Comparison of ENCODE assay signal across 18 mouse cellular contexts in genomic region chr6:126106798-126107173, GRCm38 (mm10). TPM values are rescaled to one million over a fixed set of nuclear protein-coding genes. Genes with fewer than 3 reads are reported as not detected.
DNase-seq lines count a peak whose midpoint lies in the region; ATAC-seq lines count a peak whose summit lies in the region.
"Had no signal": no experiment of that assay in that cellular context is flagged by ENCODE, and none has a peak within 500 bp of the region (broad histone marks: within the 10 kb centered on the region; RNA-seq: fewer than 3 reads in every experiment).

No protein-coding gene starts in this region.

- DNase-seq in heart, embryonic 10.5 days (ENCODE audit: low spot score), result no peak
- DNase-seq in midbrain, embryonic 11.5 days (ENCODE audit: low spot score, missing footprints), result peak; percentile 10
- DNase-seq in midbrain, embryonic 10.5 days (ENCODE audit: low spot score), result no peak
- DNase-seq in right cerebral cortex, postnatal 10 days (ENCODE audit: low spot score in 2 of 2), result no peak
- DNase-seq in right cerebral cortex, adult 2 months (ENCODE audit: low spot score in 2 of 2), result no peak
- DNase-seq: liver; liver, postnatal 0 days; thymus, adult 18-20 months; thymus, postnatal 36 days had no signal

- no peak overlapping the region for H3K27ac ChIP-seq in forebrain, embryonic 15.5 days (replicated peaks)
- no peak overlapping the region for H3K27ac ChIP-seq in forebrain, embryonic 12.5 days
- H3K27ac ChIP-seq in heart, embryonic 10.5 days, result 0 out of 2 replicates have a peak overlapping the region, but pooled peaks have one; percentile 63
- no peak overlapping the region for H3K27ac ChIP-seq in heart, embryonic 12.5 days (ENCODE audit: poor library complexity, severe bottlenecking)
- no peak overlapping the region for H3K27ac ChIP-seq in midbrain, embryonic 11.5 days (ENCODE audit: low read depth, low read length)
- no peak overlapping the region for H3K27ac ChIP-seq in midbrain, embryonic 10.5 days (replicated peaks)
- H3K27ac ChIP-seq: hindbrain, embryonic 13.5 days; midbrain, embryonic 12.5 days; neural tube, embryonic 15.5 days had no signal

- H3K27me3 ChIP-seq in forebrain, embryonic 15.5 days, result no peaks in the 10 kb centered on the region
- no peaks in the 10 kb centered on the region for H3K27me3 ChIP-seq in forebrain, embryonic 12.5 days
- no peaks in the 10 kb centered on the region for H3K27me3 ChIP-seq in heart, embryonic 10.5 days (ENCODE audit: insufficient read depth, poor library complexity, severe bottlenecking)
- H3K27me3 ChIP-seq in heart, embryonic 12.5 days (replicated peaks), result no peaks in the 10 kb centered on the region
- H3K27me3 ChIP-seq in midbrain, embryonic 11.5 days (ENCODE audit: control insufficient read depth, insufficient read depth, low read length), result no peaks in the 10 kb centered on the region
- H3K27me3 ChIP-seq in midbrain, embryonic 10.5 days (ENCODE audit: low read depth, poor library complexity, severe bottlenecking), result no peaks in the 10 kb centered on the region
- H3K27me3 ChIP-seq: hindbrain, embryonic 13.5 days; midbrain, embryonic 12.5 days; neural tube, embryonic 15.5 days had no signal

- no peaks in the 10 kb centered on the region; the same call in 1 of the 2 replicates for H3K4me1 ChIP-seq in forebrain, embryonic 15.5 days
- H3K4me1 ChIP-seq in forebrain, embryonic 12.5 days, result no peaks in the 10 kb centered on the region
- peaks cover 34% of the 10 kb centered on the region for H3K4me1 ChIP-seq in heart, embryonic 10.5 days
- peaks cover 24% of the 10 kb centered on the region for H3K4me1 ChIP-seq in heart, embryonic 12.5 days (replicated peaks)
- no peaks in the 10 kb centered on the region for H3K4me1 ChIP-seq in midbrain, embryonic 11.5 days (ENCODE audit: control insufficient read depth, insufficient read depth, low read length)
- 0 out of 2 replicates have a peak, but pooled peaks cover 3% of the 10 kb centered on the region for H3K4me1 ChIP-seq in midbrain, embryonic 10.5 days
- H3K4me1 ChIP-seq: hindbrain, embryonic 13.5 days; midbrain, embryonic 12.5 days; neural tube, embryonic 15.5 days had no signal

- no peaks in the 10 kb centered on the region for H3K36me3 ChIP-seq in forebrain, embryonic 15.5 days
- no peaks in the 10 kb centered on the region for H3K36me3 ChIP-seq in forebrain, embryonic 12.5 days (replicated peaks)
- H3K36me3 ChIP-seq in heart, embryonic 10.5 days, result peaks cover 3% of the 10 kb centered on the region; the same call in 1 of the 2 replicates
- no peaks in the 10 kb centered on the region for H3K36me3 ChIP-seq in heart, embryonic 12.5 days
- no peaks in the 10 kb centered on the region for H3K36me3 ChIP-seq in midbrain, embryonic 11.5 days (ENCODE audit: control insufficient read depth, insufficient read depth, low read length)
- 0 out of 2 replicates have a peak, but pooled peaks cover 2% of the 10 kb centered on the region for H3K36me3 ChIP-seq in midbrain, embryonic 10.5 days
- H3K36me3 ChIP-seq: hindbrain, embryonic 13.5 days; midbrain, embryonic 12.5 days; neural tube, embryonic 15.5 days had no signal

- WGBS in forebrain, embryonic 15.5 days, result 60% methylated on average over 2 of the region's 2 CpGs
- 72% methylated on average over 2 of the region's 2 CpGs for WGBS in forebrain, embryonic 12.5 days
- 69% methylated on average over 2 of the region's 2 CpGs for WGBS in heart, embryonic 10.5 days
- WGBS in heart, embryonic 12.5 days, result 72% methylated on average over 2 of the region's 2 CpGs
- WGBS in midbrain, embryonic 11.5 days, result 79% methylated on average over 2 of the region's 2 CpGs
- whole genome bisulfite sequencing in midbrain, embryonic 10.5 days, result 75% methylated on average over 2 of the region's 2 CpGs

- peak; percentile 48; the same call in 1 of the 2 replicates for ATAC-seq in forebrain, embryonic 15.5 days (replicated peaks)
- no peak for ATAC-seq in forebrain, embryonic 12.5 days (ENCODE audit: low FRiP score)
- no peak for ATAC-seq in heart, embryonic 12.5 days (ENCODE audit: insufficient number of reproducible peaks, low FRiP score)
- ATAC-seq in midbrain, embryonic 11.5 days (ENCODE audit: low FRiP score), result no peak
- ATAC-seq: CD4-positive, CD25-positive, alpha-beta regulatory T cell, adult 4 months; inflammation-experienced regulatory T-cells, adult 6 months; liver, postnatal 0 days; lung, postnatal 0 days had no signal

- no peak overlapping the region for H3K9ac ChIP-seq in forebrain, embryonic 15.5 days (replicated peaks)
- H3K9ac ChIP-seq in forebrain, embryonic 12.5 days, result no peak overlapping the region
- H3K9ac ChIP-seq in heart, embryonic 12.5 days, result no peak overlapping the region
- no peak overlapping the region for H3K9ac ChIP-seq in midbrain, embryonic 11.5 days (ENCODE audit: low read length)
- H3K9ac ChIP-seq: hindbrain, embryonic 13.5 days; liver, postnatal 0 days; midbrain, embryonic 12.5 days; neural tube, embryonic 15.5 days had no signal

- no peak overlapping the region for H3K4me3 ChIP-seq in forebrain, embryonic 15.5 days
- no peak overlapping the region for H3K4me3 ChIP-seq in forebrain, embryonic 12.5 days (replicated peaks)
- no peak overlapping the region for H3K4me3 ChIP-seq in heart, embryonic 10.5 days
- no peak overlapping the region for H3K4me3 ChIP-seq in heart, embryonic 12.5 days
- H3K4me3 ChIP-seq in midbrain, embryonic 11.5 days (ENCODE audit: low read depth, low read length), result no peak overlapping the region
- H3K4me3 ChIP-seq in midbrain, embryonic 10.5 days, result no peak overlapping the region
- H3K4me3 ChIP-seq: hindbrain, embryonic 13.5 days; midbrain, embryonic 12.5 days; neural tube, embryonic 15.5 days had no signal

- H3K9me3 ChIP-seq in forebrain, embryonic 15.5 days, result no peaks in the 10 kb centered on the region
- no peaks in the 10 kb centered on the region for H3K9me3 ChIP-seq in forebrain, embryonic 12.5 days
- H3K9me3 ChIP-seq in heart, embryonic 10.5 days, result no peaks in the 10 kb centered on the region
- H3K9me3 ChIP-seq in heart, embryonic 12.5 days (replicated peaks), result no peaks in the 10 kb centered on the region
- H3K9me3 ChIP-seq in midbrain, embryonic 11.5 days (ENCODE audit: control insufficient read depth, low read length), result no peaks in the 10 kb centered on the region
- H3K9me3 ChIP-seq in midbrain, embryonic 10.5 days (replicated peaks), result no peaks in the 10 kb centered on the region
- H3K9me3 ChIP-seq: hindbrain, embryonic 13.5 days; midbrain, embryonic 12.5 days; neural tube, embryonic 15.5 days had no signal

- no peak overlapping the region for H3K4me2 ChIP-seq in forebrain, embryonic 15.5 days (replicated peaks)
- H3K4me2 ChIP-seq in forebrain, embryonic 12.5 days, result no peak overlapping the region
- H3K4me2 ChIP-seq in heart, embryonic 12.5 days, result no peak overlapping the region
- no peak overlapping the region for H3K4me2 ChIP-seq in midbrain, embryonic 11.5 days
- H3K4me2 ChIP-seq: hindbrain, embryonic 13.5 days; midbrain, embryonic 12.5 days; neural tube, embryonic 15.5 days had no signal

RNA-seq across cellular contexts. Expression of gene Ntf3, which starts 59.9 kb away (rescaled TPM):
- polyA plus RNA-seq in forebrain, embryonic 15.5 days (2015; fragmentation: Nextera tagmentation; extraction: Ambion mirVana), result 5.0 and 7.0 TPM in 2 replicates
- polyA plus RNA-seq in forebrain, embryonic 12.5 days (2016; fragmentation: Nextera tagmentation; extraction: Ambion mirVana), result 2.8 and 3.2 TPM in 2 replicates
- 11.0 and 12.8 TPM in 2 replicates for polyA plus RNA-seq in heart, embryonic 10.5 days (2016; fragmentation: Nextera tagmentation; extraction: Ambion mirVana)
- 8.2 and 8.9 TPM in 2 replicates for polyA plus RNA-seq in heart, embryonic 12.5 days (2016; fragmentation: Nextera tagmentation; extraction: Ambion mirVana)
- polyA plus RNA-seq in midbrain, embryonic 11.5 days (2014; fragmentation: Nextera tagmentation; extraction: Ambion mirVana), result 4.0 and 4.2 TPM in 2 replicates
- 4.6 and 5.3 TPM in 2 replicates for polyA plus RNA-seq in midbrain, embryonic 10.5 days (2016; fragmentation: Nextera tagmentation; extraction: Ambion mirVana)
- polyA plus RNA-seq: CD4-positive, CD25-positive, alpha-beta regulatory T cell, adult 4 months; inflammation-experienced regulatory T-cells, adult 6 months had no signal
